Mouse (Mus musculus) kidney, postnatal 25 days (tissue): Measurements from ENCODE around the gene Ctnnd2.
A peak's percentile ranks its signal among the peaks of the same experiment; 100 is the strongest.
"Not testable (repeated sequence)": the region's sequence is repeated elsewhere in the genome, so short reads cannot be mapped to it uniquely, and the experiment has no call there.

Source experiments
- DNase-seq, 2 experiments: peaks; one replicate each; pipeline ENCODE4 v3.0.0; 2021; ENCODE audit warnings: mixed read lengths in 2 of 2

The Ctnnd2 gene

DNA sequence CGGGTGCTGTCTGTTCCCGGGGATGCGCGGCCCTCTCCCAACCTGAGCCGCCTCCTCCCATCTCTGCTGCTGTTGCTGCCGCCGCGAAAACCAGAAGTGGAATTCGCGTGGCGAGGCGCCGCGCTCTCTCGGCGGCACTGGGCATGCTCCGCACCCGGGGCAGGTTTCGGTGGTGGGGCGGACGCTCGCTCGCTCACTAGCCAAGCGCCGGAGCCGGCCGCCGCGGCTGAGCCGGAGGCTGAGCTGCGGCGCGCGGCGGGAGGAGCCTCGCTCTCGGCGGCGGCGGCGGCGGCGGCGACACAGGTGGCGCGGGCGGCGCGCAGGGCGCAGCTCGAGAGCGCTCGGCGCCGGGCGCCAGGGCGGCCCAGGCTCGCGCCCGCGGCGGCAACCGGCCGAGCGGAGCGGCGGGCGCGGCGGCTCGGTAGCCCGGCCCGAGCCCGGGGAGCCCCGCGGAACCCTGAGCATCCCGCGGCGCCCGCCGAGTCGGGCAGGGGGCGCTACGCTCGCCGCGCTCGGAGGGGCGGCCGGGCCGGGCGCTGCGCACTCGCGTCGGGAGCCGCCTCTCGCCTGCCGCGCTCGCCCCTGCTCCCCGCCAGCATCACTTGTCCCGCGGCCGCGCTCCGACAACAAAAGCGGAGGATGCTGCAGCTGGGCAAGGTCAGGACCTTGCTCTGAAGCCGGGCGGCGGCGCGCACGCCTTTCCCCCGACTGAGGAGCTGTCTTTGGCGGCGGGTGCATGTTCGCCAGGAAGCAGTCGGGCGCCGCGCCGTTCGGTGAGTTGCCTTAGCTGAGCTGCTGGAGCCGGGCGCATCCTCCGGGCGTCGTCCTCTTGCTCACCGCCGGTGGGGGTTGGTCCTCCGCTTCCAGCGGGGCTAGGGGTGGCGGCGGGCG is at the start of gene Ctnnd2:
Gene Ctnnd2, plus strand, starts transcription at position 203 of the 891 bp plus-strand sequence.
- DNase-seq: peak; percentile 8 to 41

GRCm38 (mm10) chr15:30130705-30131104 is 41.7 kb upstream of the Ctnnd2 start:
- no peak for DNase-seq

- not testable (repeated sequence) for DNase-seq
These were observed 32.8 kb upstream of the Ctnnd2 start for GRCm38 (mm10) chr15:30139626-30140025.

- DNase-seq: no peak
These were observed 27.0 kb upstream of the Ctnnd2 start for GRCm38 (mm10) chr15:30145413-30145812.

- no peak for DNase-seq
These were observed 20.2 kb upstream of the Ctnnd2 start for GRCm38 (mm10) chr15:30152176-30152575.

DNA sequence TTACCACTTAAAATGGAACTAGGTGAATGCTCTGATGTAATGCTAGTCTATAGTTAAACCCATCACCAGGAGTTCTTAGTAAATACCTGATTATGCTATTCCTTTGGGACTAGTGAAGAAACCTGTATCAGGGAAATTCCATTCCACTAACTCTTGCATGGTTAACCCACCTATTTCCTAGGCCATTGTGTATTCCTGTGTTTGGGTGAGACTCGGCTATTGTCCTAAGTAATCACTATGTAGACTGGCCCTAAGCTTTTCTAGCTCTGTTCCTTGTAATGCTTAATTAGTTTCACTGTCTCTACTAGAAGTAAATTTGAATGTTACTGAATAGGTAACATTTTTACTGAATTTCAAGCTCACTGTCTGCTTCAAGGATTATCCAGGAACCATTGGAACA is 14.4 kb upstream of the Ctnnd2 start:
- no peak for DNase-seq

GRCm38 (mm10) chr15:30170031-30170430 is 2.4 kb upstream of the Ctnnd2 start:
- DNase-seq: no peak

- no peak for DNase-seq
These were observed 749 bp upstream of the Ctnnd2 start for GRCm38 (mm10) chr15:30171493-30172195.

GRCm38 (mm10) chr15:30173370-30173941 is 1.1 kb downstream of the Ctnnd2 start:
- no peak for DNase-seq

GRCm38 (mm10) chr15:30174321-30174720 is 1.9 kb downstream of the Ctnnd2 start:
- DNase-seq: no peak

GRCm38 (mm10) chr15:30184020-30184419 is 11.6 kb downstream of the Ctnnd2 start:
- no peak for DNase-seq

DNA sequence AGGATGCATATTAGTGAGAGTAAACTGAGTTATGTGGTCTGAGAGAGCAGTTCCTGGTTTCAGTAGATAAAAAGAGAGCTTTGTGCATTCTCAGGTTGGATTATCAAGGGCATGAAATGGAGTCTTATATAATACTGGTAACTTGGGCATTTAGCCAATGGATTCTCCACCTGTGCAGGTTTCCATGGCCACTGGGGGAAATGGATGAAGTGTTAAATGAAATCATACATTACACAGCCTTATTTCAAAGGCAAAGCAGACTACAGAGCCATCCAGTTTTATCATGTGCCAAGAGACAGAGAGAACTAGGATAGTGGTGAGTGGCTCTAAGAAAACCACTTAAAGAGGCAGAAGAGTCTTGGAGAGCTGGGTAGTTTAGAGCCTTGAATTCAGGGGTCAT is 18.5 kb downstream of the Ctnnd2 start:
- no peak for DNase-seq

DNA sequence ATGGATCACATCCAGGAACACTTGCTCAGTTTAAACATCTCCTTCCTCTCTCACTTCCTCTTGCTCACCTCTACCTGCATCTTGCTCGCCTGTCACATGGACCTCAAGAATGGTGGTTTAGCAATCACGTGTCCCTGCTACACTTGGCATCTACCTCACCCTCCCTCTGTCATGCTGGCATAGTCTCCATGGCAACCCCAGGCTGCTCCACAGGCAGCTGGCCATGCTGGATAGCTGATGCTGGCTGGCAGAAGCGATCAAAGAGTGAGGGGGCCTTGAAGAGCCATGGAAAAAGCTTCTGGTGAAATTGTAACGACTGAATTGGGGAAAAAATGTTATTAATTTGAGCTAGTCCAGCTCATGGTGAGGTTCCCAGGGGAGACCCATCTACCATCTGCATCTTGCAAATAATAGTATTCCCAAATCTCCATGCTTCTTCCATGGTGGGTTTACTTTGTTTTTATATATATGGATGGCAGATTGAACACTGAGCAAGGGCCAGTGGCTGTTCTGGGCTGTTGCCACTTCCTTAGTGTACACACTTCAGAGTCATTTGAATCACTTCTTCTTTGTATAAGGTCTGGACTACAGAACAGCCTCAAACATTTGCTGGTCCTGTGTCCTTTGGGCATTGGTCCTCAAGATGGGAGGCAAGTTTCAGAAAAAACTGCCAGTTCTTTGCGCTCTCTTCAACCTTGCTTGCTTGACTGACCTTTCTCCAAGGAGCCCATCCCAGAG is 19.7 kb downstream of the Ctnnd2 start:
- DNase-seq: no peak

DNA sequence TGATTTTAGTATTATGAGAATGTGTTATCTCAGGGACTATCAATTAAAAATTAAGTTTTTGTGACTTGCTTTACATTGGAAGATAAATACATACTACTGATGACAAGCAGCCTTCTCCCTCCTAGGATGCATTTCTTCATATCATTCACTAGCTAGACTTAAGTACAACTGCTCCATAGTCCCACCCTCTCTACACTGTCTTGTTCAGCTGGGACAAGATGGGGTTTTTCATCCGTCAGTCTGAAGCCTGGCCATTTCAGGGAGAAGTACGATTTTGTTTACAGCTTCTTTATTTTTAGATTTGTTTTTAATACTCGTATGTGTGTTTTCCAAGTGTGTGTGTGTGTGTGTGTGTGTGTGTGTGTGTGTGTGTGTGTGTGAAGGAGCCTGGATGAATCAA is 26.0 kb downstream of the Ctnnd2 start:
- no peak for DNase-seq

GRCm38 (mm10) chr15:30199785-30200184 is 27.4 kb downstream of the Ctnnd2 start:
- DNase-seq: no peak

DNA sequence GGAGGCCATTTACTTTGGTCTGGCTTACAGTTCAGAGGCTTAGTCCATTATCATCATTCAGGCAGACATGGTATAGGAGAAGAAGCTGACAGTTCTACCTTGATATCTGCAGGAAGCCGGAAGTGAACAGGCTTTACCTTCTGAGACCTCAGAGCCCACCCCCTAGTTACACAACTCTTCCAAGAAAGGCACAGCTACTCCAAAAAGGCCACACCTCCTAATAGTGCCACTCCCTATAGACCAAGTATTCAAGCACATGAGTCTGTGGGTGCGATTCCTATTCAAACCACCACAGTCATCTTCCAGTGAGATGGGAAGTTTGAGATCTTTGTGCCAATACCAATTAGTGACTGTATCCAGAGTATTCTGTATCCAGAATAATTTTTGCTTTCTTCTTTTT is 28.8 kb downstream of the Ctnnd2 start:
- DNase-seq: no peak

- no peak for DNase-seq
These were observed 29.2 kb downstream of the Ctnnd2 start for GRCm38 (mm10) chr15:30201617-30202016.

DNA sequence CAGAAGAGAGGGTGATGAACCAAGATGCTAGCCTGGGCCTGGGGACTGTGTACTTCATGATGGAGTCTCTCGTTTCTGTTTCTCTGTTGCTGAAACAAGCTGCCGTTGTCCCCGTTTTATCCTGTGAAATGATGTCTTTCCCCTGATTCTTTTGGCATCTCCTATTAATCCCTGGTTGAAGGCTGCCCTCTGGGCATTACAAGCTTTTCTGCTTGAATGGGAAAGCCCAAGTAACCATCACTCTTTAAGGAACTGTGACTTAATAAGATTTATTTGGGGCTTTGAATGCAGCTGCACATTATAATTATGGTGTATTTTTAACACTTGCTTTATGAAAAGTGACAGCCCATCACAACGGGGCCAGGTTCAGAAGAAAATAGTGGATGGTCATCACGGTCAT is 40.4 kb downstream of the Ctnnd2 start:
- DNase-seq: no peak

GRCm38 (mm10) chr15:30215871-30216270 is 43.5 kb downstream of the Ctnnd2 start:
- DNase-seq: no peak

GRCm38 (mm10) chr15:30229112-30229511 is 56.7 kb downstream of the Ctnnd2 start:
- no peak for DNase-seq

GRCm38 (mm10) chr15:30235210-30236034 is 63.0 kb downstream of the Ctnnd2 start:
- DNase-seq: no peak

DNA sequence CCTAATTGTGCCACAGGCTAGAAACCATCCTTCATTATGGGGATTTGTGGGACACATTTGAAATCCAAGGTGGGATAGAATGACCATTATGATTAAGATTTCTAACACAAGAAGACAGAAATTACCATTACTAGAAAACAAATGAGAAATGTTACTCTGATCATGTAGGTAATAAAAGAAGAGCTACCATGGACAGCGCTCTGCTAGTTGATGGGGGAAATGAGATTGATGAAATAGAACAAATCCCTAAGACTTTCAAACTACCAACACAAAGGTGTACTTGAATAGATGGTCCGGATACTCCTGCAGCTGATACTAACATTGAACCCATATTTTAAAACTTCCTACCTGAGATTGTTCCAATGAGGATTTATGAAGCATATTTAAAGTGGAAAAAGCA is 68.5 kb downstream of the Ctnnd2 start:
- DNase-seq: no peak
